In genomic region chr3:152474582-152475277, GRCm38 (mm10) we compare ENCODE assay signal across 9 mouse cellular contexts.
DNase-seq lines count a peak whose midpoint lies in the region; ATAC-seq and TF ChIP-seq lines count a peak whose summit lies in the region.
"Had no signal": no experiment of that assay in that cellular context is flagged by ENCODE, and none has a peak within 500 bp of the region (broad histone marks: within the 10 kb centered on the region; RNA-seq: fewer than 3 reads in every experiment).

No protein-coding gene starts in this region.

- intact Hi-C loops in heart, adult 2 months (cut with DNase I): loop anchor here (2.0 kb wide), 1 partner anchor 276 kb away; no protein-coding TSS in a partner anchor
- intact Hi-C loops in heart, postnatal 25 days (cut with DNase I): no loop called here

- no peak overlapping the region for H3K27ac ChIP-seq in heart, adult 2 months
- H3K27ac ChIP-seq in cortical plate, adult 2 months (ENCODE audit: insufficient read depth, low read length): no peak overlapping the region
- no peak overlapping the region for H3K27ac ChIP-seq in kidney, postnatal 0 days
- no peak overlapping the region for H3K27ac ChIP-seq in lung, postnatal 0 days (ENCODE audit: low read length)
- H3K27ac ChIP-seq: embryonic facial prominence, embryonic 12.5 days had no signal

- H3K36me3 ChIP-seq in heart, adult 2 months (ENCODE audit: control insufficient read depth, insufficient read depth, low read length): no peaks in the 10 kb centered on the region
- H3K36me3 ChIP-seq in kidney, postnatal 0 days (ENCODE audit: insufficient read depth, low read length): no peaks in the 10 kb centered on the region
- H3K36me3 ChIP-seq in lung, postnatal 0 days (ENCODE audit: insufficient read depth, low read length): no peaks in the 10 kb centered on the region
- H3K36me3 ChIP-seq: embryonic facial prominence, embryonic 12.5 days had no signal

- H3K9ac ChIP-seq in heart, adult 2 months (ENCODE audit: low read depth, low read length): no peak overlapping the region
- H3K9ac ChIP-seq in kidney, postnatal 0 days (ENCODE audit: low read depth, low read length): no peak overlapping the region
- no peak overlapping the region for H3K9ac ChIP-seq in lung, postnatal 0 days (replicated peaks; ENCODE audit: low read depth)
- H3K9ac ChIP-seq: embryonic facial prominence, embryonic 12.5 days had no signal

- no peaks in the 10 kb centered on the region for H3K9me3 ChIP-seq in kidney, postnatal 0 days (replicated peaks; ENCODE audit: low read length)
- H3K9me3 ChIP-seq in lung, postnatal 0 days (ENCODE audit: low read length): no peaks in the 10 kb centered on the region
- H3K9me3 ChIP-seq: embryonic facial prominence, embryonic 12.5 days had no signal

- peak; percentile 48; the same call in 1 of the 2 replicates for TF ChIP-seq EP300 in heart, adult 2 months (IDR thresholded peaks at IDR 0.05; ENCODE audit: insufficient read depth, low read depth, low read length)
- no peak for TF ChIP-seq EP300 in lung, postnatal 0 days (IDR thresholded peaks at IDR 0.05)

- no peak for TF ChIP-seq POLR2A in heart, adult 2 months (IDR thresholded peaks at IDR 0.05; ENCODE audit: insufficient read depth, low read depth, low read length)
- no peak for TF ChIP-seq POLR2A in cortical plate, adult 2 months (IDR thresholded peaks at IDR 0.05; ENCODE audit: extremely low read depth, insufficient read depth, low read length)

- no peak overlapping the region for H3K4me3 ChIP-seq in heart, adult 2 months
- no peak overlapping the region for H3K4me3 ChIP-seq in cortical plate, adult 2 months (ENCODE audit: insufficient read depth, low read length)
- H3K4me3 ChIP-seq in kidney, postnatal 0 days (replicated peaks; ENCODE audit: low read depth, low read length): no peak overlapping the region
- H3K4me3 ChIP-seq in lung, postnatal 0 days (ENCODE audit: low read depth, low read length): no peak overlapping the region
- H3K4me3 ChIP-seq: embryonic facial prominence, embryonic 12.5 days had no signal

- no peaks in the 10 kb centered on the region for H3K27me3 ChIP-seq in heart, adult 2 months (ENCODE audit: control insufficient read depth, insufficient read depth, low read length)
- no peaks in the 10 kb centered on the region for H3K27me3 ChIP-seq in kidney, postnatal 0 days (ENCODE audit: insufficient read depth, low read length)
- H3K27me3 ChIP-seq in lung, postnatal 0 days (replicated peaks; ENCODE audit: insufficient read depth, low read length): no peaks in the 10 kb centered on the region
- H3K27me3 ChIP-seq: embryonic facial prominence, embryonic 12.5 days had no signal

- H3K4me1 ChIP-seq in heart, adult 2 months (ENCODE audit: control insufficient read depth, insufficient read depth, low read length): peaks cover 2% of the 10 kb centered on the region; the same call in 1 of the 2 replicates
- no peaks in the 10 kb centered on the region for H3K4me1 ChIP-seq in cortical plate, adult 2 months (ENCODE audit: control insufficient read depth, insufficient read depth, low read length)
- no peaks in the 10 kb centered on the region for H3K4me1 ChIP-seq in kidney, postnatal 0 days (replicated peaks; ENCODE audit: insufficient read depth, low read length)
- peaks cover 5% of the 10 kb centered on the region; the same call in 1 of the 2 replicates for H3K4me1 ChIP-seq in lung, postnatal 0 days (ENCODE audit: insufficient read depth, low read depth, low read length)

- peak; percentile 79 for TF ChIP-seq CTCF in heart, adult 2 months (IDR thresholded peaks at IDR 0.05)
- peak; percentile 84 for TF ChIP-seq CTCF in cortical plate, adult 2 months (IDR thresholded peaks at IDR 0.05; ENCODE audit: extremely low read depth, insufficient read depth, low read length)
- TF ChIP-seq CTCF in kidney, postnatal 0 days (IDR thresholded peaks at IDR 0.05; ENCODE audit: low read depth): peak; percentile 84
- peak; percentile 92 for TF ChIP-seq CTCF in lung, postnatal 0 days (IDR thresholded peaks at IDR 0.05)

- WGBS in heart, adult 2 months: 50% methylated on average over 15 of the region's 15 CpGs
- 56% methylated on average over 15 of the region's 15 CpGs for WGBS in kidney, postnatal 0 days
- WGBS in lung, postnatal 0 days: 40% methylated on average over 15 of the region's 15 CpGs

- no peaks in the 10 kb centered on the region for H3K79me2 ChIP-seq in heart, adult 2 months (replicated peaks; ENCODE audit: control insufficient read depth, insufficient read depth, low read length)

- ATAC-seq in kidney, postnatal 0 days (replicated peaks; ENCODE audit: low FRiP score, low read depth): no peak
- ATAC-seq in lung, postnatal 0 days: peak; percentile 19

- DNase-seq in heart, adult 2 months: peak; percentile 31 to 46
- no peak for DNase-seq in heart, postnatal 25 days (ENCODE audit: low spot score)
- DNase-seq in A20 (ENCODE audit: low read depth, low spot score): peak; percentile 69
- DNase-seq in adrenal gland, adult 18-20 months (ENCODE audit: low spot score in 2 of 2): peak; percentile 48 to 55
- DNase-seq in kidney, postnatal 0 days (ENCODE audit: low spot score): peak; percentile 89
- DNase-seq in lung, postnatal 0 days (ENCODE audit: low spot score): peak; percentile 90
- DNase-seq in spleen, adult 12 weeks (ENCODE audit: low spot score): peak; percentile 31

- no peak overlapping the region for H3K4me2 ChIP-seq in kidney, postnatal 0 days (ENCODE audit: low read length)
- no peak overlapping the region for H3K4me2 ChIP-seq in lung, postnatal 0 days (replicated peaks; ENCODE audit: low read depth, low read length)
- H3K4me2 ChIP-seq: embryonic facial prominence, embryonic 12.5 days had no signal
